Mouse (Mus musculus): ENCODE results near the gene Gm17428. TPM values are rescaled to one million over a fixed set of nuclear protein-coding genes. Genes with fewer than 3 reads are reported as not detected.
"Not testable (repeated sequence)": the region's sequence is repeated elsewhere in the genome, so short reads cannot be mapped to it uniquely, and the experiment has no call there.

Gm17428 gene
- polyA plus RNA-seq, 1 experiment: not detected

DNA sequence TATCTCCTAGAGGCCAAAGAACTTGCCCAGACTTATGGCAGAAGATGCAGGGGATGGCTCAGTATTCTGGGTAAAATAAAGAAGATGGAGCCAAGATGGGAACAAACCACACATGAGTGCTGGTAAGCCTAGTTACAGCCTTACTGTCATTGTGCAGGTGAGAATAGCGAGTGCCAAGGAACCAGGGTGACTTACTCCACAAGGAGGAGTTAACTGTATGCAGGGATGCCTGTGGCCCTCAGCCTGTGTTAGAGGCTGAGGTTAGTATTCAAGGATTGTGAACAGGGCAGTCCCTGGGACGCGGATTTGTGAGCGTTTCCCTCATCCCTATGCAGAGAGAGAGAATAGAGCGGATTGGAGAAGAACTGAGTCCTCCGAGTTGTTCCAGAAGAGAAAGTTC lies 25.1 kb upstream of the Gm17428 start:
- DNase-seq (ENCODE audit: low spot score): no peak

- no peak for DNase-seq (ENCODE audit: low spot score)
Observed at GRCm38 (mm10) chr14:54953664-54954206, 23.0 kb upstream of the Gm17428 start.

DNA sequence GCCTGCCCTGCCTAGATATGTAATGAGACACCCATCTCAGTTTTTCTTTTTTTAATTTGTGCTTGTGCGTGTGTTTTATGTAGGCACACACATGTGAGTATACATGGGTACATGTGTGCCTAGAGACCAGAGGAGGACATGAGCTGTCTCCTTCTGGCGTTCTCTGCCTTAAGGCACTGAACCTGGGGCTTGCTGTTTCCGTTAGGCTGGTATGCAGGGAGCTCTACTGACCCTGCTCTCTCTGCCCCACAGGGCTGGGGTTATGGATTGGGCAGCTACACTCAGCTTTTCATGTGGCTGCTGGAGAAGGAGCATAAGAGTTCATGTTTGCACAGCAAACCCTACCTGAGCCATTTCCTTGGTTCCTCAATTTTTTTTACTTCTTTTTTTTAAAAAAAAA lies 22.3 kb upstream of the Gm17428 start:
- DNase-seq (ENCODE audit: low spot score): no peak

GRCm38 (mm10) chr14:54955481-54955880 lies 21.3 kb upstream of the Gm17428 start:
- DNase-seq (ENCODE audit: low spot score): no peak

- DNase-seq (ENCODE audit: low spot score): no peak
Observed at GRCm38 (mm10) chr14:54956533-54956932, 20.2 kb upstream of the Gm17428 start.

DNA sequence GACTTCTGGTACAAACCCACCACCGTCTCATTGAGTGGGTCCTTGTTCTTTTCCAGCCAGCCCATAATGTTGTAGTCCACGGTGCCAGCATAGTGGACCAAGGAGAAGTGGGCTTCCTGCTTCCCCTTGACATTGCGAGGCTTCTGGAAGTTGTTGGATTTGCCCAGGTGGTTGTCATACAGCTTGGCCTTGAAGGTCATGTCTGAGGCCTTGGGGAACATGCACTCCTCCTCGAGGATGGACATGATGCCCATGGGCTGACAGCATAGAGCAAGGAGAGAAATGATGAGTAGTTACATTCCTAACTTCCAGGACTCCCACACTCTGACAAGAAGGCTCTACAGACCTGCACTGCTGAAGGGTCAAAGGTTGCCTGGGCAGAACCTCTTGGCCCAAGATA lies 18.2 kb upstream of the Gm17428 start:
- DNase-seq (ENCODE audit: low spot score): no peak

DNA sequence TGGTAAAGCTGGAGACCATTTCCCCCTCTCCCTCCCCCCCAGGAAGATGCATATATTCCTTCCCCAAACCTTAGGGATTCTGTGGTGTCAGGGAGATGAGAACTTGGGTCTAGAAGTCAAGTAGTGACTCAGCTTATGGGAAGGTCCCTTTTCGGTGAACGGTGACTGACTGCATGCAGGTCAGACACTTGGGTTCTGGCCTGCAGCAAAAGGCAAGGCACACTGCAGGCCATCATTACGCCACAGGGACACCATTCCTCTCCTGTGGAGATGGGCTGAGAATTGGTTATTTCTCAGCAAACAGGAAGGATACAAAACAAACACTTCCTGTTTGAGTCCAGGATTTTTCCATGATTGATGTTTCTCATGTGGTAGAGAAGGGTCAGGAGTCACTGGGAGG lies 17.5 kb upstream of the Gm17428 start:
- no peak for DNase-seq (ENCODE audit: low spot score)

GRCm38 (mm10) chr14:54959853-54960613 lies 16.7 kb upstream of the Gm17428 start:
- DNase-seq (ENCODE audit: low spot score): not testable (repeated sequence)

GRCm38 (mm10) chr14:54960769-54961168 lies 16.0 kb upstream of the Gm17428 start:
- no peak for DNase-seq (ENCODE audit: low spot score)

- no peak for DNase-seq (ENCODE audit: low spot score)
Observed at GRCm38 (mm10) chr14:54961487-54961886, 15.2 kb upstream of the Gm17428 start.

DNA sequence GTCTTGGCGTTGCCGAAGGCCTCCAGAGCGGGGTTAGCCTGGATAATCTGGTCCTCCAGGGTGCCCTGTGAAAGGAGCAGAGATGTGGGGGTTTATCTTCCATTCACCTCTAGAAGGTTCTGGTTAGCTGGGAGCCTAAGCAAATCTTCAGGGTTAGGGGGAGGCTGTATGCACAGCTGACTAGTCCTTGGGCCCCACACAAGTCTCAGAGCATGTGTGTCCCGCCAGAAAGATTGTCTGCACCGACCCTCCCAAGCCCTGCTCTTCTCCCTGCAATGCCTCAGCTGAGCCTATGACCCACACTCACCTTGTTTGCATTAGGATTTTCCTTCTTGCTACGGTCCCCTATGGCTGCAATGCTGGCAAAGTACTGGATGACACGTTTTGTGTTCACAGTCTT lies 14.0 kb upstream of the Gm17428 start:
- DNase-seq (ENCODE audit: low spot score): no peak

DNA sequence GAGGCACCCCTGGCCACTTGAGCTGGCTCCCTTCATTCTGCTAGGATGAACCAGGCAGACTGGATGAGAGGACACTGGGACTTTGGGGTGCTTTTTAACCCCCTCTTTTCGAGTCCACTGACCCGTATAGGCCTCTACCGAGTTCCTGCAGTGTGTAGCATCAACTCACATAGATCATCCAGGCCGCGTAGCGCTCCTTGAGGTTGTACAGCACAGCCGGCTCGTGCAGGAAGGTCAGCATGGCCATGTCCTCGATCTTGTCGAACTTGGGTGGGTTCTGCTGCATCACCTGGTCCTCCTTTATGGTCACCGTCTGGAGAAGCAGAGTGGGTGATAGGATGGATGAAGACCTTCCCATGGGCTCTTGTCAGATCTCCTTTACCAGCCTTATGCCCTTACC lies 13.0 kb upstream of the Gm17428 start:
- no peak for DNase-seq (ENCODE audit: low spot score)

DNA sequence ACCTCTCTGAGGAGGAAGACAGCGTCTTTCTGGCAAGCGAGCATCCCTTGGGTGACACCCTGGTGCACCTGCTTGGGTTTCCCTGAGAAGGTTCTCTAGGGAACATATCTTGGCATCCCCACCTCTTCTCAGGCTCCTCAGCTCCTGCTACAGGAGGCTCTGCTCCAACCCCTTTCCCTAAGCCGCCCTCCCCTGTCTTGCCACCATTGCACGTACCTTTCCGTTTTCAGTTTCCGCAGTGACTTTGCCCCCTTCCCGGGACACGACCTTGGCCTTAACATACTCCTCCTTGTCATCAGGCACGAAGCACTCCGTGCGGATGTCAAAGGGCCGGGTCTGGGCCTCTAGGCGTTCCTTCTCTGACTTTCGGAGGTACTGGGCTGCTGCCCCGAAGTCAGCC lies 11.7 kb upstream of the Gm17428 start:
- DNase-seq (ENCODE audit: low spot score): no peak

GRCm38 (mm10) chr14:54965631-54966030 lies 11.1 kb upstream of the Gm17428 start:
- DNase-seq (ENCODE audit: low spot score): no peak

DNA sequence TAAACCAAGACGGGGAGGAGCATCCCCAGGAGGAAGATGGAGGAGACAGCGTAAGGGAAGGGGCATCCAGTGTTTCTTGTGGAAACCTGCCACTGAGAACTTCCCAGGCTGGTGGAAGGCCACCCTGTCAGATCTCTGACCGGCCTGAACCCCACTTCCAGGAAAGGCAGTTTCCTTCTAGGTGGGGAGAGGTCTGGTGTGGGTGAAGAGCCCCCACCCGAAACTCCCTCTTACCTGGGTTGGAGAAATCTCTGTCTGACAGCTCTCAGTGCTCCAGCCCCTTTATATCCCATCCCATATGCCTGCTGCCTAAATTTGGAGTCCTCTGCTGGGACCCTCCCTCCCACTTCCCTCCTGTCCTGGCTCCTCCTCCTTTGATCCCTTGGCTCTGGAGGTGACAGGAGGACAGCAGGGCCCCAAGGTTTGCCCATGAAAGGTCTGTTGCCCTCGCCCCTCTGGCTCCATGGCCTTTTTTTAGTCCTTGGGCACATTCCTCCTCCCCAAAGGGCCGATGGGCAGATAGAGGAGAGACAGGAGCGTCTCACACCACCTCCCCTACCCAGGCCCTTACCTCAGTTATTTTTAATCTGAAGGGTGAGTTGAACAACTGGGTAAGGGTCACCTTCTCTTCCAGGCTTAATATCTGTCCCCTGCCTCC lies 10.3 kb upstream of the Gm17428 start, which contains the start of gene Myh6:
Gene Myh6, minus strand, starts transcription at position 608 of the 658 bp plus-strand sequence.
- no peak for DNase-seq (ENCODE audit: low spot score)

GRCm38 (mm10) chr14:54967874-54968273 lies 8.9 kb upstream of the Gm17428 start:
- no peak for DNase-seq (ENCODE audit: low spot score)

- no peak for DNase-seq (ENCODE audit: low spot score)
Observed at GRCm38 (mm10) chr14:54968344-54968743, 8.4 kb upstream of the Gm17428 start.

DNA sequence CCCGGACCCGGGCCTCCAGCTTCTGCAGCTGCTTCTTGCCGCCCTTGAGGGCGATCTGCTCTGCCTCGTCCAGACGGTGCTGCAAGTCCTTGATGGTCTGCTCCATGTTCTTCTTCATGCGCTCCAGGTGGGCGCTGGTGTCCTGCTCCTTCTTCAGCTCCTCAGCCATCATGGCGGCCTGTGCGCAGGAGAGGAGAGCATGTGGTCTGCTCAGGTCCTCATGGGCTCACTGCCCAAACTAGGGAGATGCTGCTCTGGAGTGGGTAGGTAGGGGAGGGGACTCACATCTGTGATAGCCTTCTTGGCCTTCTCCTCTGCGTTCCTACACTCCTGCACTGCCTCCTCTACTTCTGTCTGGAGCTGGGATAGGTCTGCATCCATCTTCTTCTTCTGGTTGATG lies 3.9 kb upstream of the Gm17428 start:
- not testable (repeated sequence) for DNase-seq (ENCODE audit: low spot score)

DNA sequence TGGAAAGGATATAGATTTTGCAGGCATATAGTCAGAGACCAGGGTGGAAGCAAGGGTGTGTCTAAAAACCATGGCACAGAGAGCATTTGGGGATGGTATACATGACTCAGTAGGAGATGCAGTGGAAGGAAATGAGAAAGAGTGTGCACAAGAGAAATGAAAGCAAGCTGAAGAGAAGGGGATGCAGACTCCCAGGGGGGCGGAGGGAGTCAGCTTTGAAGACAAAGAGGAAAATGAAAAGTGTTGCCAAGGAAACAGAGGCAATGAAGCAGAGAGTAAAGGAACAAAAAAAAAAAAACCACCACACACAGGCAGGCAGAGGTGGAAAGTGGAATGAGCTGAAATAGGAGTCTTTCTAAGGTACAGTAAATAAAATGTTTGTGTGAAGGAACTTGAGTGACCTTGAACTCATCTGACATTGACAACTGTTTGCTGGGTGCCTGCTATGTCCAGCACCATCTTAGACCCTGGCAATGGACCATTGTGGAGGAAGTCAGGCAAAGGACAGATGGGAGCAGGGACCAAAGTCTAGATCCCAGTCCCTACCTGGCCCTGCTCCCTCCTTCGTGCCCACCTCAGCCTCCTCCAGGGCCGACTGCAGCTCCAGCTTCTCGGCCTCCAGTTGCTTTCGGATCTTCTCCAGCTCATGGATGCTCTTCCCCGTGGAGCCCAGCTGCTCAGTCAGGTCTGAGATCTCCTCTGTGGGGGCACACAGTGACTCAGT lies 2.5 kb upstream of the Gm17428 start:
- DNase-seq (ENCODE audit: low spot score): no peak

- DNase-seq (ENCODE audit: low spot score): no peak
Observed at GRCm38 (mm10) chr14:54978664-54979063, 1.9 kb downstream of the Gm17428 start.

- DNase-seq (ENCODE audit: low spot score): no peak
Observed at GRCm38 (mm10) chr14:54981934-54982333, 5.2 kb downstream of the Gm17428 start.

GRCm38 (mm10) chr14:54988350-54988874 lies 11.7 kb downstream of the Gm17428 start:
- DNase-seq (ENCODE audit: low spot score): not testable (repeated sequence)
